Mouse (Mus musculus) G1E (cell line): ENCODE data around the gene Cpne2. TPM values are rescaled to one million over a fixed set of nuclear protein-coding genes. Genes with fewer than 3 reads are reported as not detected.

ENCODE experiments used
- ATAC-seq: 2 replicates; pipeline ENCODE4 v1.8.0; 2016; ENCODE audit warnings: mild to moderate bottlenecking; ENCODE audit not compliant: insufficient number of reproducible peaks, poor library complexity, low FRiP score, severe bottlenecking; ENCODE audit errors: extremely low read depth
- DNase-seq: peaks from one replicate; pipeline ENCODE4 v3.0.0; 2012; ENCODE audit warnings: low spot score
- H3K27me3 ChIP-seq: 2 replicates; pipeline ENCODE4 v1.6.1; 2012; ENCODE audit warnings: mild to moderate bottlenecking, low read length, inconsistent platforms; ENCODE audit not compliant: insufficient read depth
- H3K36me3 ChIP-seq: replicated peaks from 2 replicates; pipeline ENCODE3; 2012; ENCODE audit warnings: mild to moderate bottlenecking, inconsistent platforms
- H3K4me1 ChIP-seq: 2 replicates; pipeline ENCODE4 v1.6.1; 2012; ENCODE audit warnings: low read depth, low read length, inconsistent platforms, mixed read lengths; ENCODE audit not compliant: insufficient read depth
- H3K4me3 ChIP-seq: 2 replicates; pipeline ENCODE4 v1.5.1; 2012; ENCODE audit warnings: low read depth, mild to moderate bottlenecking, inconsistent platforms, low read length, moderate library complexity, mixed read lengths
- H3K9me3 ChIP-seq: replicated peaks from 2 replicates; pipeline ENCODE4 v1.6.1; 2012; ENCODE audit warnings: inconsistent platforms
- CTCF ChIP-seq: IDR thresholded peaks from 2 replicates; pipeline ENCODE4 v1.5.1; 2012; ENCODE audit warnings: low read depth, low read length, inconsistent platforms, mixed read lengths
- GATA1 ChIP-seq: IDR thresholded peaks from 2 replicates; pipeline ENCODE4 v1.6.1; 2012; ENCODE audit warnings: borderline replicate concordance, low read length, inconsistent platforms, mixed read lengths
- GATA2 ChIP-seq: IDR thresholded peaks from 2 replicates; pipeline ENCODE4 v1.6.1; 2012; ENCODE audit warnings: low read depth, low read length, inconsistent platforms, borderline replicate concordance
- POLR2AphosphoS5 ChIP-seq: IDR thresholded peaks from 2 replicates; pipeline ENCODE4 v1.6.1; 2012; ENCODE audit warnings: low read depth, low read length, inconsistent platforms; ENCODE audit not compliant: insufficient replicate concordance
- TAL1 ChIP-seq: conservative IDR thresholded peaks from 2 replicates; pipeline ENCODE4 v1.6.1; 2012; ENCODE audit warnings: low read depth, low read length, inconsistent platforms, mixed read lengths
- polyA plus RNA-seq: library from polyadenylated mRNA; stranded (reverse); fragments of >175 nt; gene quantifications from 2 replicates; pipeline ENCODE4 v1.2.3, GENCODE M21; 2012
- total RNA-seq, 2 experiments: library from RNA; stranded (forward) in 1 of 2; stranded (reverse) in 1 of 2; fragments of 200-1000 nt in 1 of 2; fragments of >200 nt in 1 of 2; fragmentation: Nextera tagmentation in 1 of 2; gene quantifications; 2 replicates each; pipeline ENCODE4 v1.2.3; 2014 to 2017

Gene Cpne2
- total and polyA plus RNA-seq, 3 experiments, result 0.13 to 0.38 TPM; not detected in 1

DNA sequence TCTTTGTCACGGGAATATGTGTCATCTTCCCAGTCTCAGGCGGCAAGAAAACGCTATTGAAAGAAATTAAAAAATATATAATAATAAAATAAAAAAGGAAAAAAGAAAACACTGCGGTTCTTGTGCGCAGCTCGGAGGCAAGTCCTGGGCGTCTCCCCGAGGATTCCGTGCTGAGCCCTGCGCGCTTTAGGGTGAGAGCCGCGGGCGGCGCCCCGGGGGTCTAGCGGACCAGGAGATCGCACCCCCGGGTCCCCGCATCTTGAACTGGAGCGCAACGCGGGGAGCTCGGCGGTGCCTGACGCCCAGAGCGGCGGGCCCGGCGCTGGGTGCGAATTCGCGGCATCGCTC, 291 bp upstream of the Cpne2 start:
- TF ChIP-seq POLR2AphosphoS5 (no peak), TAL1 (no peak), GATA2 (no peak), CTCF (no peak), GATA1 (no peak)
- H3K9me3 ChIP-seq, result peaks cover 6% of the 10 kb centered on the region

DNA sequence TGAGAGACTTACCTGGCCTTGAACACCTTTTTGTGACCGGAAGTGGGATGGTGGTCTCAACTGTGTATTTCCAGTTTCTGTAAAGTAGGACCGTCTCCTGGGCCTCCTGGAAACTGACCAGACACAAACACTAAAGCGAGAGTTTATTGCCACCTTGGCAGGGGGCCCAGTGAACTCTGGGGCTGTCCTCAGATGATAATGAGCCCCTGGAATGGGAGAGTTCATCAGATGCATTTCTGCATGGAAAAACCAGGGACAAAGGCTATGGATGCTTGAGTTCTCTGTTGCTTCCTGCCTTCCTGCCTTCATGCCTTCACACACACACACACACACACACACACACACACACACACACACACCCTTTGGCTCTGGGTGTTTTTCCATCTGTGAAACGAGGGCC, 1.8 kb downstream of the Cpne2 start:
- H3K9me3 ChIP-seq, result peaks cover 6% of the 10 kb centered on the region
- H3K27me3 ChIP-seq, result peaks cover 57% of the 10 kb centered on the region
- peaks cover 8% of the 10 kb centered on the region for H3K4me1 ChIP-seq
- no peak for DNase-seq
- TF ChIP-seq GATA1 (no peak), TAL1 (no peak), CTCF (no peak), POLR2AphosphoS5 (no peak), GATA2 (no peak)
- no peaks in the 10 kb centered on the region for H3K36me3 ChIP-seq
- no peak overlapping the region for H3K4me3 ChIP-seq
- ATAC-seq, result no peak

More for the DNA sequence above, 291 bp upstream of the Cpne2 start:
- Histone ChIP-seq H3K4me3 (no peak overlapping the region), H3K4me1 (peaks cover 13% of the 10 kb centered on the region), H3K27me3 (peaks cover 44% of the 10 kb centered on the region), H3K36me3 (no peaks in the 10 kb centered on the region)
- DNase-seq (no peak), ATAC-seq (no peak)

DNA sequence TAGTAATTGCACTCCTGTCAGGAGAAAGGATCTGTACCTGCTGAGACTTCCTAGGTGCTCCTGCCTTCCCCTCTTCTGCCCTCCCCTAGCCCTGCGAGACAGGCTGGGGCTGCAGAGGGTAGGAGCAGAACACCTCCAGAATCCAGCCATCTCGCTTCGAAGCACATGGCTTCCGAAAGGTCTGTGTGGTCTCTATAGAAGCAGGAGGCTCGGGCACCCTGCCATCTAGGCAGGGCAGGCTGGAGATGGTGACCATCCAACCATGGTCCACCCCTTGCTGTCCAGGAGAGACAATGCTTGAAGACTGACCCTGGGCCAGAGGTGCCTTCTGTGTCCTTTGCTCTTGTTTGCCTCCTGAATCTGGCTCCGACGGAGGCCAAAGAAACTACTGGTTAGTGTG, 2.8 kb downstream of the Cpne2 start:
- Histone ChIP-seq H3K4me1 (peaks cover 3% of the 10 kb centered on the region; the same call in 1 of the 2 replicates), H3K9me3 (peaks cover 6% of the 10 kb centered on the region), H3K4me3 (no peak overlapping the region), H3K27me3 (peaks cover 57% of the 10 kb centered on the region), H3K36me3 (no peaks in the 10 kb centered on the region)
- DNase-seq (no peak), ATAC-seq (no peak)
- TF ChIP-seq CTCF (no peak), GATA1 (no peak)

DNA sequence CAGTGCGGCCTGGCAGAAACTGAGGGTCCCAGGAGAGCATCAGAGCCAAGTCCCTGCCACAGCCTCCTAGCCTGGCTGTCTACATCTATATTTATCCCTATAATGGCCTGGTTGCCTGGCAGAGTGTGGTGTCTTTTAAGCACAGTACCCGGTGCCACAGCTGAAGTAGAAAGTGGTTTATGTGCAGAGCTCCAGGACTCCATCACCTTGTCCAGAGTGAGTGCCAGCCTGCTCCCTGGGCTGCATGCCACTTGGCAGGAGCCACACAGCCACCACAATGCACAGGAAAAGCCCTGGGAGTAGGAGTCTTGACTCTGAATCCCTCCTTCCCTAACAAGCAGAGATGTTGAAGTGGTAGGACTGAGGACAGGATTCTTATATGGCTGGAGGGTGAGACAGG, 4.7 kb downstream of the Cpne2 start:
- TF ChIP-seq CTCF (no peak), TAL1 (no peak), GATA1 (no peak), POLR2AphosphoS5 (no peak), GATA2 (no peak)
- no peaks in the 10 kb centered on the region for H3K36me3 ChIP-seq
- no peak for DNase-seq
- H3K27me3 ChIP-seq, result peaks cover 51% of the 10 kb centered on the region
- peaks cover 8% of the 10 kb centered on the region for H3K4me1 ChIP-seq
- no peak overlapping the region for H3K4me3 ChIP-seq
- H3K9me3 ChIP-seq, result peaks cover 6% of the 10 kb centered on the region
- no peak for ATAC-seq

DNA sequence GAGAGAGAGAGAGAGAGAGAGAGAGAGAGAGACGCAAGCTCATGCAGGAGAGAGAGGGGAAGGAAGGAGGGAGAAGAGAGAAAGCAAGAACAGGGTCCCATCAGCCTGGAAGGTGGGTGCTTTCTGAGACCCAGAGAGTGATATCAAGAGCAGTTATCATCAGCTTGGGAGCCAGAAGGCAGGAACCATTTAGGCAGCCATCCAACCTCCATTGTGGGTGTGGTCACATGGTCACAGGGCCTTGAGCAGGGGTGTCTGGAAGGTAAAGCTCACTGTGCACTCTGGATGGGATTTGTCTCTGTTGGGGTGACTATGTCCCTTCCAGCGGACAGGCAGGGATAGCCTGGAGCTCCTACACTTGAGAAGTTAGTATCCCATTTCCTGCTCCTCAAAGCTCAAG, 7.2 kb downstream of the Cpne2 start:
- H3K4me1 ChIP-seq, result peaks cover 8% of the 10 kb centered on the region

DNA sequence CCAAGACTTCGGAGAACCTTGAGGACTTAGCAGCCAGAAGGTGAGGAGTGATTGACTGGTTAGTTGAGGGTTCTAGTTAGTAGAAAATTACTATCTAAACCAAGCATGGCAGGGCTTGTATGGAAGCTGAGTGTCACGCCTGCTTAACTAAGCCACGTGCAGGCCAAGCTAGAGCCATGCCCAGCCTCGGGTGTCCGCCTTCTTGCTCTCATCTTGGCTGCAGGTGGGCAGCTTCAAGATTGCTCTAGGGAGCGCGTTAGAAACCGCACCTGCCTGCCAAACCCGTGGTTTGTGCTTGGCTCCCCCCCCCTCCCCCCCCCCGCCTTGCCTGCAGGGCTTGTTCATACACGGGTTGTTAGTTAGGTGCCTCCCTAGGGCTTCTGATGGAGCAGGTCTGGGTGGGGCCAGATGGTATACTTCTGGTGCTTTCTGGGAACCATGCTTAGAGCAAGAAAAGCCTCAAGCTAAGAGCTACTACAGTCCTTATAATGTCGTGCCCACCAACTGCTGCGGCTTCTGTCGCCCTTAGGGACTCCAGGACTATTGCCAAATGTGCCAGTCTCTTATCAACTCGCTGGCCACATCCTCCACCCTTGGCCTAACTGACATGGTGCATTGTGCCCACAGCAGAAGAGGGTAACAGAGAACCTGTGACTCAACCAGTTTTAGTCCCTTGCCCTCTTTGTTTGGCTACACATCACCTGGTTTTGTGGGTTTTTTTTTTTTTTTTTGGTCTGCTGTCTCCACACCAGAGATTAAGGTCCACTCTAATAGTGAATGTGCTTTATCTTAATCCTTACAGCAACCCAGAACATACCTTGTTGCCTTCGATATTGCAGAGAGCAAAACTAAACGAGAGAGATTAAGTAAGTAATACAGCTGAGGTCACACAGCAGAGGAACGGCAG, 8.4 kb downstream of the Cpne2 start:
- 0 out of 2 replicates have a peak, but pooled peaks have one; percentile 16 for TF ChIP-seq TAL1
- no peak for TF ChIP-seq GATA2
- Histone ChIP-seq H3K4me1 (peaks cover 8% of the 10 kb centered on the region), H3K4me3 (no peak overlapping the region), H3K36me3 (no peaks in the 10 kb centered on the region), H3K9me3 (no peaks in the 10 kb centered on the region), H3K27me3 (peaks cover 54% of the 10 kb centered on the region)
- ATAC-seq, result no peak
- DNase-seq, result no peak

More for the DNA sequence above, 7.2 kb downstream of the Cpne2 start:
- H3K4me3 ChIP-seq, result no peak overlapping the region
- H3K9me3 ChIP-seq, result no peaks in the 10 kb centered on the region
- DNase-seq, result no peak
- ATAC-seq, result no peak
- no peaks in the 10 kb centered on the region for H3K36me3 ChIP-seq
- no peak for TF ChIP-seq TAL1
- TF ChIP-seq CTCF, result no peak
- no peak for TF ChIP-seq GATA1
- TF ChIP-seq GATA2, result no peak
- no peak for TF ChIP-seq POLR2AphosphoS5
- peaks cover 53% of the 10 kb centered on the region for H3K27me3 ChIP-seq
